Mouse (Mus musculus): ENCODE measurements around the gene Snx29. TPM values are rescaled to one million over a fixed set of nuclear protein-coding genes. Genes with fewer than 3 reads are reported as not detected.
"Not testable (repeated sequence)": the region's sequence is repeated elsewhere in the genome, so short reads cannot be mapped to it uniquely, and the experiment has no call there.

Snx29 gene
- polyA plus RNA-seq, 1 experiment from 2014 or later, result 22.7 TPM

- Histone ChIP-seq H3K9me3 (no peaks in the 10 kb centered on the region), H3K4me1 (0 out of 2 replicates have a peak, but pooled peaks cover under 1% of the 10 kb centered on the region), H3K27ac (no peak overlapping the region), H3K27me3 (replicated peaks) (no peaks in the 10 kb centered on the region), H3K36me3 (replicated peaks) (no peaks in the 10 kb centered on the region), H3K9ac (no peak overlapping the region), H3K4me3 (no peak overlapping the region), H3K4me2 (no peak overlapping the region)
- no peak for ATAC-seq (replicated peaks)
- WGBS, result 75% methylated on average over 3 of the region's 3 CpGs
These were observed 188.1 kb downstream of the Snx29 start for GRCm38 (mm10) chr16:11510854-11511253.

- H3K9me3 ChIP-seq; H3K4me3 ChIP-seq; H3K36me3 ChIP-seq (replicated peaks); H3K27ac ChIP-seq; H3K27me3 ChIP-seq (replicated peaks); H3K4me1 ChIP-seq; H3K9ac ChIP-seq; H3K4me2 ChIP-seq; ATAC-seq (replicated peaks): not testable (repeated sequence)
- WGBS, result 93% methylated on average over 7 of the region's 7 CpGs
These were observed 189.0 kb downstream of the Snx29 start for GRCm38 (mm10) chr16:11511696-11512095.

- no peak overlapping the region for H3K4me3 ChIP-seq
- no peak overlapping the region for H3K9ac ChIP-seq
- no peaks in the 10 kb centered on the region; the same call in 1 of the 2 replicates for H3K9me3 ChIP-seq
- no peaks in the 10 kb centered on the region for H3K4me1 ChIP-seq
- no peak overlapping the region for H3K27ac ChIP-seq
- 97% methylated on average over 2 of the region's 2 CpGs for WGBS
- ATAC-seq (replicated peaks), result no peak
- no peaks in the 10 kb centered on the region for H3K36me3 ChIP-seq (replicated peaks)
- H3K4me2 ChIP-seq, result no peak overlapping the region
- no peaks in the 10 kb centered on the region for H3K27me3 ChIP-seq (replicated peaks)
These were observed 194.0 kb downstream of the Snx29 start for GRCm38 (mm10) chr16:11516681-11517080.

- H3K4me2 ChIP-seq, result no peak overlapping the region
- H3K27me3 ChIP-seq (replicated peaks), result no peaks in the 10 kb centered on the region
- H3K27ac ChIP-seq, result no peak overlapping the region
- no peaks in the 10 kb centered on the region for H3K4me1 ChIP-seq
- no peak for ATAC-seq (replicated peaks)
- no peaks in the 10 kb centered on the region for H3K36me3 ChIP-seq (replicated peaks)
- no peak overlapping the region for H3K9ac ChIP-seq
- H3K4me3 ChIP-seq, result no peak overlapping the region
- H3K9me3 ChIP-seq, result no peaks in the 10 kb centered on the region; the same call in 1 of the 2 replicates
- 94% methylated on average over 6 of the region's 6 CpGs for WGBS
These were observed 194.7 kb downstream of the Snx29 start for GRCm38 (mm10) chr16:11517385-11517784.

GRCm38 (mm10) chr16:11518803-11519498, 196.2 kb downstream of the Snx29 start:
- WGBS, result 86% methylated on average over 12 of the region's 12 CpGs
- H3K27me3 ChIP-seq (replicated peaks), result no peaks in the 10 kb centered on the region
- H3K9me3 ChIP-seq, result no peaks in the 10 kb centered on the region; the same call in 1 of the 2 replicates
- ATAC-seq (replicated peaks), result no peak
- H3K4me2 ChIP-seq, result no peak overlapping the region
- H3K4me3 ChIP-seq, result no peak overlapping the region
- H3K9ac ChIP-seq, result no peak overlapping the region
- H3K36me3 ChIP-seq (replicated peaks), result no peaks in the 10 kb centered on the region
- H3K27ac ChIP-seq, result no peak overlapping the region
- no peaks in the 10 kb centered on the region for H3K4me1 ChIP-seq

GRCm38 (mm10) chr16:11526104-11526786, 203.5 kb downstream of the Snx29 start:
- Histone ChIP-seq H3K27ac (no peak overlapping the region; the same call in 1 of the 2 replicates), H3K9me3 (no peaks in the 10 kb centered on the region), H3K4me1 (0 out of 2 replicates have a peak, but pooled peaks cover 6% of the 10 kb centered on the region), H3K9ac (no peak overlapping the region), H3K27me3 (replicated peaks) (no peaks in the 10 kb centered on the region), H3K36me3 (replicated peaks) (no peaks in the 10 kb centered on the region), H3K4me3 (no peak overlapping the region), H3K4me2 (no peak overlapping the region)
- no peak; the same call in 1 of the 2 replicates for ATAC-seq (replicated peaks)
- WGBS, result 73% methylated on average over 10 of the region's 10 CpGs

- 65% methylated on average over 10 of the region's 10 CpGs for WGBS
- Histone ChIP-seq H3K9me3 (no peaks in the 10 kb centered on the region), H3K4me2 (no peak overlapping the region), H3K36me3 (replicated peaks) (no peaks in the 10 kb centered on the region), H3K27me3 (replicated peaks) (no peaks in the 10 kb centered on the region), H3K4me3 (no peak overlapping the region), H3K27ac (0 out of 2 replicates have a peak overlapping the region, but pooled peaks have one; percentile 22), H3K9ac (no peak overlapping the region; the same call in 1 of the 2 replicates), H3K4me1 (0 out of 2 replicates have a peak, but pooled peaks cover 6% of the 10 kb centered on the region)
- ATAC-seq (replicated peaks), result 0 out of 2 replicates have a peak, but pooled peaks have one; percentile 54
These were observed 204.3 kb downstream of the Snx29 start for GRCm38 (mm10) chr16:11526996-11527395.

GRCm38 (mm10) chr16:11530466-11531194, 207.9 kb downstream of the Snx29 start:
- ATAC-seq (replicated peaks), result no peak
- Histone ChIP-seq H3K4me1 (0 out of 2 replicates have a peak, but pooled peaks cover 6% of the 10 kb centered on the region), H3K9me3 (no peaks in the 10 kb centered on the region), H3K9ac (no peak overlapping the region), H3K4me3 (no peak overlapping the region), H3K4me2 (no peak overlapping the region), H3K36me3 (replicated peaks) (no peaks in the 10 kb centered on the region), H3K27ac (no peak overlapping the region), H3K27me3 (replicated peaks) (no peaks in the 10 kb centered on the region)
- 49% methylated on average over 13 of the region's 13 CpGs for WGBS

- H3K9ac ChIP-seq, result no peak overlapping the region
- no peaks in the 10 kb centered on the region for H3K9me3 ChIP-seq
- peaks cover 3% of the 10 kb centered on the region; the same call in 1 of the 2 replicates for H3K4me1 ChIP-seq
- H3K27ac ChIP-seq, result no peak overlapping the region
- H3K4me2 ChIP-seq, result no peak overlapping the region
- WGBS, result 90% methylated on average over 7 of the region's 7 CpGs
- no peaks in the 10 kb centered on the region for H3K27me3 ChIP-seq (replicated peaks)
- H3K4me3 ChIP-seq, result no peak overlapping the region
- no peaks in the 10 kb centered on the region for H3K36me3 ChIP-seq (replicated peaks)
- ATAC-seq (replicated peaks), result no peak
These were observed 208.7 kb downstream of the Snx29 start for GRCm38 (mm10) chr16:11531441-11531840.

GRCm38 (mm10) chr16:11532592-11532991, 209.9 kb downstream of the Snx29 start:
- Histone ChIP-seq H3K9me3 (no peaks in the 10 kb centered on the region), H3K9ac (no peak overlapping the region), H3K27ac (no peak overlapping the region), H3K27me3 (replicated peaks) (no peaks in the 10 kb centered on the region), H3K36me3 (replicated peaks) (no peaks in the 10 kb centered on the region), H3K4me1 (peaks cover 5% of the 10 kb centered on the region), H3K4me2 (no peak overlapping the region), H3K4me3 (no peak overlapping the region)
- ATAC-seq (replicated peaks), result no peak
- 79% methylated on average over 8 of the region's 8 CpGs for WGBS

GRCm38 (mm10) chr16:11533441-11533840, 210.7 kb downstream of the Snx29 start:
- Histone ChIP-seq H3K27ac (no peak overlapping the region), H3K9ac (no peak overlapping the region), H3K4me2 (no peak overlapping the region), H3K36me3 (replicated peaks) (no peaks in the 10 kb centered on the region), H3K9me3 (no peaks in the 10 kb centered on the region), H3K27me3 (replicated peaks) (no peaks in the 10 kb centered on the region), H3K4me3 (no peak overlapping the region), H3K4me1 (peaks cover 7% of the 10 kb centered on the region)
- no peak for ATAC-seq (replicated peaks)
- 66% methylated on average over 3 of the region's 3 CpGs for WGBS

GRCm38 (mm10) chr16:11537663-11538062, 215.0 kb downstream of the Snx29 start:
- 0 out of 2 replicates have a peak, but pooled peaks have one; percentile 27 for ATAC-seq (replicated peaks)
- Histone ChIP-seq H3K9me3 (no peaks in the 10 kb centered on the region), H3K27ac (peak overlapping the region; percentile 42; the same call in 1 of the 2 replicates)

More at GRCm38 (mm10) chr16:11537663-11538062, 215.0 kb downstream of the Snx29 start:
- Histone ChIP-seq H3K27me3 (replicated peaks) (no peaks in the 10 kb centered on the region), H3K4me3 (no peak overlapping the region), H3K36me3 (replicated peaks) (no peaks in the 10 kb centered on the region), H3K9ac (no peak overlapping the region), H3K4me1 (peaks cover 7% of the 10 kb centered on the region), H3K4me2 (no peak overlapping the region)
- 29% methylated on average over 5 of the region's 5 CpGs for WGBS

Measured in midbrain, embryonic 15.5 days (tissue).